Mouse (Mus musculus): ENCODE measurements at regions not wholly inside any gene's neighbourhood (a gene's known extent, or its start where the extent isn't known, plus 50 kb on each side); places are given as distances from the start of the nearest gene placed in this dataset.

DNA sequence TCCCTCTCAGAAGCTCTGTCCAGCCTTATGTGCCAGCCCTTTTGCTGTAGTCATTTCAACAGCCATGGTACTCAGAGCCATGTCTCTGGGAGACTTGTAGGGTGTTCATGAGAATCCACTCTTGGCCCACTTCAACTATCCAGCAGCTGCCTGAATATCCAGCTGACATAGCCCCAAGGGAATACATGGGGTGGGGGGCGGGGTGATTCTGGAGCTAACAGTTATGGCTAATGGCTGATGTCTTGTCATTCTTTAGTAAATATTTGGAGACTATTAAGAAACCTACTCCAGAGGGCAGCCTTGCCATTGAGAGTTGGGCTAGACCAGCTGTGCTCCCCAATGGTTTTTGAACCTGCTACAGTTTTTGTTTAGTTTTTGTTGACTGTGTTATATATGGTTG, 96.0 kb upstream of the Gdnf start:
- TF ChIP-seq ZC3H11A (IDR thresholded peaks at IDR 0.05; ENCODE audit: borderline replicate concordance, low read depth, low read length) (no peak), ZNF384 (IDR thresholded peaks at IDR 0.05; ENCODE audit: low read depth, low read length) (no peak)

Data from ES-E14 (cell line).